Mouse (Mus musculus) bone marrow, adult 2 months (tissue): ENCODE data around the gene Mcts2.

Source experiments
- CTCF ChIP-seq: fragments of 200-500 bp; IDR thresholded peaks from 2 replicates; pipeline ENCODE4 v1.5.1; 2011; ENCODE audit warnings: low read length, control low read depth; ENCODE audit not compliant: control insufficient read depth, insufficient read depth
- POLR2A ChIP-seq: fragments of 200-500 bp; IDR thresholded peaks from 2 replicates; pipeline ENCODE4 v1.6.1; 2011; ENCODE audit warnings: low read depth, mild to moderate bottlenecking, control low read depth, low read length, borderline replicate concordance; ENCODE audit not compliant: control insufficient read depth

DNA sequence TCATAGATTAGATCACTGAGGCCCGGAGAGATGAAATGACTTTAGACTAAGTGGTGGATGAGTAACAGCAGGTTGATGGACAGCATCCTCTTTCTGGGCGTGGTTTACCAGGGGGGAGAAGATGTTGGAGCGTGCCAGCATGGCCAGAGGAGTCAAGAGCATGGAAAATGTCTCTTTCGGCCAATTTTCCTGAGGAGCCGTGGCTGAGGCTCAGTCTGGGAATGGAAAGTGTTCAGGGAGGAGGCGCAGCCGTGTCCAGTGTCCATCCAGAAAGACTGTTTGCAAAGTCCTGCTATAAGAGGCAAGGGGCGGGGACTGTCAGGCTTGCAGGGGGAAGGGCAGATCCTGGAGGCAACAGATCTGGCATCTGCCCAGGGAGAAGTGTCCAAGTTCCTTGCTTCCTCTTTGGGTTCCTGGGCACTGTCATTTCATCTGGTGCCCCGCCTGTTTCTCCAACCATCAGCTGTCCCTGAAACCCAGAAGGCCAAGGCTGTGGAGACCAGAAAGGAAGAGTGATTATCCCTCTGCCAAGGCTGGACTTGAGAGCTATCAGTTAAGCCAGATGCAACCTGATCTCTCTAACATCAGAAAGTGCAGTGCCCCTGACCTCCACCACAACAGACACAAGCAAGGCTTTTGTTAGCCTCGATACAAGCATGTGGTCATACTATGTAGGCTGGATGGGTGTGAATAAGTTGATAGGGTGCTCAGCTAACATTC is 33.8 kb upstream of the Mcts2 start:
- TF ChIP-seq CTCF (no peak), POLR2A (no peak)
